Comparison of ENCODE assay signal across 7 mouse cellular contexts in genomic region chr8:88376836-88377582, GRCm38 (mm10). TPM values are rescaled to one million over a fixed set of nuclear protein-coding genes. Genes with fewer than 3 reads are reported as not detected.
DNase-seq lines count a peak whose midpoint lies in the region; ATAC-seq and TF ChIP-seq lines count a peak whose summit lies in the region.

No protein-coding gene starts in this region.

- no peak overlapping the region for H3K4me3 ChIP-seq in forebrain, embryonic 16.5 days (replicated peaks; ENCODE audit: low read length)
- no peak overlapping the region for H3K4me3 ChIP-seq in layer of hippocampus, adult 2 months

- WGBS in forebrain, embryonic 16.5 days = 41% methylated on average over 19 of the region's 19 CpGs

- H3K27ac ChIP-seq in forebrain, embryonic 16.5 days (ENCODE audit: low read length) = peak overlapping the region; percentile 33
- no peak overlapping the region for H3K27ac ChIP-seq in layer of hippocampus, adult 2 months

- DNase-seq in layer of hippocampus, adult 11-12 months (ENCODE audit: low spot score) = peak; percentile 24
- DNase-seq in layer of hippocampus, adult 9-10 months (ENCODE audit: low spot score) = no peak
- DNase-seq in brain, embryonic 18.5 days (ENCODE audit: low read depth, low spot score) = peak; percentile 49
- DNase-seq in layer of hippocampus, adult 2 months (ENCODE audit: low spot score in 2 of 2) = peak; percentile 28 to 39
- DNase-seq in ovary, adult 18-20 months (ENCODE audit: low spot score) = peak; percentile 34
- no peak for DNase-seq in urinary bladder, postnatal 14 days (ENCODE audit: low spot score)

- no peaks in the 10 kb centered on the region for H3K9me3 ChIP-seq in forebrain, embryonic 16.5 days (ENCODE audit: control insufficient read depth, low read length)

- no peak for TF ChIP-seq CTCF in layer of hippocampus, adult 2 months (conservative IDR thresholded peaks at IDR 0.05)

- H3K4me2 ChIP-seq in forebrain, embryonic 16.5 days (ENCODE audit: low read length) = no peak overlapping the region

- H3K27me3 ChIP-seq in forebrain, embryonic 16.5 days (replicated peaks; ENCODE audit: control insufficient read depth, insufficient read depth, low read length) = no peaks in the 10 kb centered on the region

- no peak overlapping the region for H3K9ac ChIP-seq in forebrain, embryonic 16.5 days (replicated peaks; ENCODE audit: low read depth, low read length)

- H3K4me1 ChIP-seq in forebrain, embryonic 16.5 days (replicated peaks; ENCODE audit: control insufficient read depth, insufficient read depth, low read length) = peaks cover 16% of the 10 kb centered on the region

- no peaks in the 10 kb centered on the region for H3K36me3 ChIP-seq in forebrain, embryonic 16.5 days (ENCODE audit: control insufficient read depth, insufficient read depth)

- peak; percentile 90 for ATAC-seq in forebrain, embryonic 16.5 days

RNA-seq across cellular contexts. Expression of gene Brd7, which starts 15.0 kb away (rescaled TPM):
- 64.0 and 72.2 TPM in 2 replicates for polyA plus RNA-seq in forebrain, embryonic 16.5 days (2015; fragmentation: Nextera tagmentation; extraction: Ambion mirVana)
- total RNA-seq in layer of hippocampus, adult 2 months (2021) = 10 to 100 TPM; 57.0 to 58.4 TPM

Comparison
In these comparisons a context has a peak if more than half of its experiments do, and no peak if none do; other contexts are left out.
1. DNase-seq: peak in layer of hippocampus, adult 11-12 months (single experiment), brain, embryonic 18.5 days (single experiment), layer of hippocampus, adult 2 months (2 of 2) and ovary, adult 18-20 months (single experiment); none in layer of hippocampus, adult 9-10 months (single experiment) and urinary bladder, postnatal 14 days (single experiment).